ENCODE assay signal across 14 mouse cellular contexts in the genomic region with DNA sequence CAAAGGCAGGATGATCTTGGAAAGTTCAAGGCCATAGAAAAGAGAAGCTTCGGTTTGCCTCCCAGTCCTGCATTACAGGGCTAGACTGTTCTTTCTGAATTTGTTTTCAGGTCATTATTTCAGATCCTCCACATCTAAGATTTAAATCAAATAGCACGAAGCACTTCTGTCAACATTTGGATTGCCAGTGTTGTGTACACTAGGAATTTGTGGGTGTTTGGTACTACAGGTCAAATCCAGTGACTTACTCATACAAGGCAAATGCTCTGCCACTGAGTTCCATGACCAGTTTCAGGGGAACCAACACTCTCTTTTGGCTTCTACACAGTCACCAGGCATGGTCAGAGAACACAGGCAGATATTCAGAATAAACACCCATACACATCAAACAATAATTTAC. TPM values are rescaled to one million over a fixed set of nuclear protein-coding genes. Genes with fewer than 3 reads are reported as not detected.
"Had no signal": no experiment of that assay in that cellular context is flagged by ENCODE, and none has a peak within 500 bp of the region (broad histone marks: within the 10 kb centered on the region; RNA-seq: fewer than 3 reads in every experiment).

No protein-coding gene starts in this region.

- H3K27ac ChIP-seq: limb, embryonic 13.5 days; liver, embryonic 15.5 days; macrophage; midbrain, embryonic 15.5 days; neural tube, embryonic 12.5 days had no signal

- H3K4me3 ChIP-seq: limb, embryonic 13.5 days; liver, embryonic 15.5 days; megakaryocyte, embryonic 14.5 days; midbrain, embryonic 15.5 days; neural tube, embryonic 12.5 days had no signal

- H3K4me1 ChIP-seq: limb, embryonic 13.5 days; midbrain, embryonic 15.5 days; neural tube, embryonic 12.5 days had no signal

- H3K27me3 ChIP-seq: limb, embryonic 13.5 days; liver, embryonic 15.5 days; megakaryocyte, embryonic 14.5 days; midbrain, embryonic 15.5 days; neural tube, embryonic 12.5 days had no signal

- H3K9ac ChIP-seq: limb, embryonic 13.5 days; liver, embryonic 15.5 days; midbrain, embryonic 15.5 days; neural tube, embryonic 12.5 days had no signal

- ATAC-seq: inflammation-experienced regulatory T-cells, adult 6 months; intestine, postnatal 0 days; midbrain, embryonic 15.5 days had no signal

- H3K9me3 ChIP-seq: limb, embryonic 13.5 days; liver, embryonic 15.5 days; midbrain, embryonic 15.5 days; neural tube, embryonic 12.5 days had no signal

- H3K4me2 ChIP-seq: limb, embryonic 13.5 days; liver, embryonic 15.5 days; midbrain, embryonic 11.5 days; midbrain, embryonic 15.5 days; neural tube, embryonic 12.5 days had no signal

- DNase-seq: kidney, adult 8-10 months; kidney, postnatal 25 days; thymus, adult 18-20 months; thymus, postnatal 14 days had no signal

RNA-seq across cellular contexts. Expression of gene Gpt2, which starts 41.1 kb away (rescaled TPM):
- total RNA-seq: monocyte, adult 5-6 weeks had no signal
